In genomic region chr17:15177390-15177789, GRCm38 (mm10) we compare ENCODE assay signal across 19 mouse cellular contexts.
"Had no signal": no experiment of that assay in that cellular context is flagged by ENCODE, and none has a peak within 500 bp of the region (broad histone marks: within the 10 kb centered on the region; RNA-seq: fewer than 3 reads in every experiment).

No protein-coding gene starts in this region.

- H3K4me3 ChIP-seq: intestine, embryonic 15.5 days; limb, embryonic 10.5 days; limb, embryonic 13.5 days; liver, embryonic 12.5 days; liver, embryonic 15.5 days; lung, embryonic 15.5 days; megakaryocyte, embryonic 14.5 days; stomach, embryonic 15.5 days had no signal

- H3K4me1 ChIP-seq: limb, embryonic 13.5 days; lung, embryonic 15.5 days; stomach, embryonic 15.5 days had no signal

- ATAC-seq: intestine, embryonic 15.5 days; liver, embryonic 12.5 days had no signal

- H3K9ac ChIP-seq: intestine, embryonic 15.5 days; limb, embryonic 13.5 days; liver, embryonic 12.5 days; liver, embryonic 15.5 days; lung, embryonic 15.5 days; stomach, embryonic 15.5 days had no signal

- H3K4me2 ChIP-seq: intestine, embryonic 15.5 days; limb, embryonic 13.5 days; liver, embryonic 12.5 days; liver, embryonic 15.5 days; lung, embryonic 15.5 days; midbrain, embryonic 11.5 days; stomach, embryonic 15.5 days had no signal

- DNase-seq: kidney, adult 11 months; kidney, postnatal 4 days; layer of hippocampus, adult 9-11 months; liver; midbrain, embryonic 14.5 days; right cerebral cortex, adult 18-20 months; right cerebral cortex, postnatal 14 days; right cerebral cortex, postnatal 4 days; thymus, postnatal 25 days had no signal

- H3K9me3 ChIP-seq: intestine, embryonic 15.5 days; limb, embryonic 10.5 days; limb, embryonic 13.5 days; liver, embryonic 12.5 days; liver, embryonic 15.5 days; lung, embryonic 15.5 days; megakaryocyte, embryonic 14.5 days; stomach, embryonic 15.5 days had no signal

- H3K27ac ChIP-seq: intestine, embryonic 15.5 days; kidney, postnatal 0 days; limb, embryonic 10.5 days; limb, embryonic 13.5 days; liver, embryonic 12.5 days; liver, embryonic 15.5 days; lung, embryonic 15.5 days; stomach, embryonic 15.5 days had no signal

- H3K27me3 ChIP-seq: intestine, embryonic 15.5 days; limb, embryonic 13.5 days; liver, embryonic 15.5 days; lung, embryonic 15.5 days; stomach, embryonic 15.5 days had no signal

- H3K36me3 ChIP-seq: intestine, embryonic 15.5 days; limb, embryonic 10.5 days; limb, embryonic 13.5 days; liver, embryonic 12.5 days; liver, embryonic 15.5 days; lung, embryonic 15.5 days; stomach, embryonic 15.5 days had no signal
